Mouse (Mus musculus) pancreas, adult 10 weeks (tissue): ENCODE data around the gene Rdh5. TPM values are rescaled to one million over a fixed set of nuclear protein-coding genes. Genes with fewer than 3 reads are reported as not detected.

Experiments used
- polyA plus RNA-seq: library from polyadenylated mRNA; stranded (reverse); fragments of 350-450 nt; fragmentation: Illumina TruSeq; extraction: RNeasy Lipid Tissue Mini Kit (QIAGEN cat#74804); gene quantifications from one replicate; pipeline ENCODE4 v1.2.3, GENCODE M21; 2015; ENCODE audit warnings: low read depth, low replicate concordance; ENCODE audit not compliant: insufficient read depth

Gene Rdh5
- 12.1 TPM for polyA plus RNA-seq

GRCm38 (mm10) chr10:128922822-128923012 is at the start of gene Rdh5:
Gene Rdh5 (minus strand): TSS chr10:128922888.

GRCm38 (mm10) chr10:128960590-128961584 is 38.2 kb upstream of the Rdh5 start, which contains the start of gene Mettl7b:
Gene Mettl7b (minus strand): TSS chr10:128960988.

GRCm38 (mm10) chr10:128933574-128933973 is 10.9 kb upstream of the Rdh5 start, which contains the start of gene Itga7:
Gene Itga7 (plus strand): TSS chr10:128933818.

GRCm38 (mm10) chr10:128923935-128924334 is 1.2 kb upstream of the Rdh5 start, which contains the start of gene Bloc1s1:
Gene Bloc1s1 (minus strand): TSS chr10:128924035.

GRCm38 (mm10) chr10:128900698-128901097 is 22.0 kb downstream of the Rdh5 start, which contains the start of gene Cd63:
Gene Cd63 (plus strand): TSS chr10:128900989.

GRCm38 (mm10) chr10:128891296-128892094 is 31.2 kb downstream of the Rdh5 start, which contains the start of gene Gdf11:
Gene Gdf11 (minus strand): TSS chr10:128891718.

Other genes with a start within 250 kb of the Rdh5 start
- gene Suox, start 248.8 kb downstream of the Rdh5 start, polyA plus RNA-seq, result 3.5 TPM
- gene Rab5b, start 226.6 kb downstream of the Rdh5 start, polyA plus RNA-seq, result 15.3 TPM
- gene Pmel, start 218.7 kb downstream of the Rdh5 start, polyA plus RNA-seq, result not detected
- 6.2 TPM for gene Cdk2, start 217.9 kb downstream of the Rdh5 start, polyA plus RNA-seq
- 10.4 TPM for gene Dgka, start 178.0 kb downstream of the Rdh5 start, polyA plus RNA-seq
- gene Pym1, start 175.0 kb downstream of the Rdh5 start, polyA plus RNA-seq, result 4.8 TPM
- gene Mmp19, start 132.0 kb downstream of the Rdh5 start, polyA plus RNA-seq, result 3.0 TPM
- gene Dnajc14, start 118.8 kb downstream of the Rdh5 start, polyA plus RNA-seq, result 9.2 TPM
- gene Tmem198b, start 118.5 kb downstream of the Rdh5 start, polyA plus RNA-seq, result 6.6 TPM
- 15.9 TPM for gene Sarnp, start 105.6 kb downstream of the Rdh5 start, polyA plus RNA-seq
- gene Ormdl2, start 101.2 kb downstream of the Rdh5 start, polyA plus RNA-seq, result 11.8 TPM
- not detected for gene Gdf11, start 31.2 kb downstream of the Rdh5 start, polyA plus RNA-seq
- 125 TPM for gene Cd63, start 21.9 kb downstream of the Rdh5 start, polyA plus RNA-seq
- 47.0 TPM for gene Bloc1s1, start 1.1 kb upstream of the Rdh5 start, polyA plus RNA-seq
- gene Itga7, start 10.9 kb upstream of the Rdh5 start, polyA plus RNA-seq, result 5.2 TPM
- not detected for gene Mettl7b, start 38.1 kb upstream of the Rdh5 start, polyA plus RNA-seq
- gene Olfr9, start 66.5 kb upstream of the Rdh5 start, polyA plus RNA-seq, result not detected
- gene Olfr763, start 87.9 kb upstream of the Rdh5 start, polyA plus RNA-seq, result not detected
- gene Olfr764-ps1, start 117.0 kb upstream of the Rdh5 start, polyA plus RNA-seq, result not detected
- not detected for gene Olfr765, start 127.1 kb upstream of the Rdh5 start, polyA plus RNA-seq
- not detected for gene Olfr766-ps1, start 146.1 kb upstream of the Rdh5 start, polyA plus RNA-seq
- not detected for gene Olfr767, start 160.0 kb upstream of the Rdh5 start, polyA plus RNA-seq
- not detected for gene Olfr768, start 176.5 kb upstream of the Rdh5 start, polyA plus RNA-seq
- not detected for gene Olfr769, start 195.0 kb upstream of the Rdh5 start, polyA plus RNA-seq
- not detected for gene Olfr770, start 216.1 kb upstream of the Rdh5 start, polyA plus RNA-seq
- gene Olfr771, start 241.9 kb upstream of the Rdh5 start, polyA plus RNA-seq, result not detected